Mouse (Mus musculus) CD4-positive naive resting alpha-beta T cell, adult 76 days (primary cell): ENCODE measurements around the gene Clba1. TPM values are rescaled to one million over a fixed set of nuclear protein-coding genes. Genes with fewer than 3 reads are reported as not detected.

ENCODE experiments used
- total RNA-seq: library from RNA; stranded (reverse); gene quantifications from one replicate; pipeline ENCODE4 v1.2.4, GENCODE M21; 2023

The Clba1 gene
- 0.47 TPM for total RNA-seq

DNA sequence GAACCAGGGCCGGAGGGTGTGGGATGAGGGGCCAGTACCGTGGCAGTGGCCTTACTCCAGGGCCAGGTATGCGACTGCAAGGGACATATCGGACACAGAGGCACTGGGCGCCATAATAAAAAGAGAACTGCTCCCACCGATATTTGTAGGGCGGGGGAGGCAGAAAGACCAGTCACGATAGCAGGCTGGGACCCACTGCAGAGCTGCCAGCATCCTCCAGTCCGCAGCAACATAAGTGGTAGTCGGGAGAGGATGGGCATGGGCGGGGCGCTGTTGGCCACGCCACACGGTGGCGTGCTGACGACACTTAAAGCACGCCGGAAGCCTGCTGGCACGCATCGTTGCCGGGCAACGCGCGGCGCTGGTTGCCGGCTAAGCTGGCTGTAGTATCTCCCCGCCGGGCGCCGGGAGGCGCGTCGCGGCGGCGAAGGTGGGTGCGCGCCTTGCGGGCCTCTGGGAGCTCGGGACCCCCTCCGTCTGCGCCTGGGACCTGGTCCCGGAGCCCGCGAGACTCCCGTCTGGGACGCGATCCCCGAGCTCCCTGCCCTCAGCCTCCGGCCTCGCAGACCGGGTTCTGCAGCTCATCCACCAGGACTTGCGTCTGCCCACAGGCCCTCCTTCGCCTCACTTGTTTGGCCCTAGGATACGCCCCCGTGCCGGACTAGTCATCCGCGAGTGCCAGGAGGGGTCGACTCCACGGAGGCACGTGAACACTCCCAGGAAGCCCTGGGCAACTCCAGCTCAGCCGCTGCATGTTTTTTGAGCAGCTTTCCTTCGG, at the start of gene Clba1:
Clba1 (plus strand) TSS at position 351 of the 778 bp plus-strand sequence.

GRCm38 (mm10) chr12:112760154-112760926, 48.4 kb upstream of the Clba1 start, which contains the start of gene Pld4:
Pld4 (plus strand) TSS chr12:112760655.

DNA sequence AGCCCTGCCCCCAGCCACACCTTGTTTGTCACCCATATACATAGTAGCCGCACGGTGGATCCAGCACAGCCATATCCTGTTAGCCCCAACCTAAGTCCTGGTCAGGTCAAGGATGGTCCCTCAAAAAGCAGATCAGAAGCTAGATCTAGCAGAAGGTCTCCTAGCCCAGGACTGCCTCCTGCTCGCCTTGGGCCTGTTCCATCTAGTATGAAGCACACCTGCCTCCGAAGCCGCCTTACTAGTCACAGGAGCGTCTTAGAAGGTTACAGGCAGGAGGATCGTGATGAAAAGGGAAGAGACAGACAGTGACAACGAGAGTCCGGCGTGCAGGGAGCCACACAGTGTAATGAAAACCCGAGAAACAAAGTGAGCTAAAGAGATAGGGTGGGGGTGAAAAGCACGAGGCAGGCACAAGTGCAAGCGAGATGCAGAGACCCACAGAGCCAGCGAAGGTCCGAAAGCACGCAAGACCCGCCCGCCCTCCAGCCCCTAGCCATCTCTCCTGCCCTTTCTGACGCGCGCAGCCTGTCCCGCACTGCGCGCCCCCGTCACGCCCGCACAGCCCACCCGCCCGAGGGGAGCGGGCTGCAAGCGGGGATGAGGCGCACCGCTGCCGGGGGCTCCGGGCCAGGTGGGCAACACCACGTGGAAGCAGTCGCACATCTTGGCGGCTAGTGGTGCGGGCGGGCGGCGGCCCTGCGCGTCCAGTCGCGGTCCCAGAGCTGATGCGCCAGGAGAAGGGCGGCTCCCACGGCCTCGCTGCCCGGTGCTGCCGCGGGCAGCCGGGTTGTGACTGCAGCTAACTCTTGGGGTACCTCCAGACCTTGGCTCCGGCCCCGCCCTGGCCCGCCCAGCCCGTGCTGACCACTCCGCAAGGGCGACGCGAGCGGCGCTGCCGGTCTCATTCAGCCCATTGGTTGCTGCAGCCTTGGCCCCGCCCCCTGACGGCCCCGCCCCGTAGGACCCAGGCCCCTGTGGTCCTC, 6.6 kb upstream of the Clba1 start, which contains the start of gene Ahnak2:
Ahnak2 (minus strand) TSS at position 794 of the 983 bp plus-strand sequence.

DNA sequence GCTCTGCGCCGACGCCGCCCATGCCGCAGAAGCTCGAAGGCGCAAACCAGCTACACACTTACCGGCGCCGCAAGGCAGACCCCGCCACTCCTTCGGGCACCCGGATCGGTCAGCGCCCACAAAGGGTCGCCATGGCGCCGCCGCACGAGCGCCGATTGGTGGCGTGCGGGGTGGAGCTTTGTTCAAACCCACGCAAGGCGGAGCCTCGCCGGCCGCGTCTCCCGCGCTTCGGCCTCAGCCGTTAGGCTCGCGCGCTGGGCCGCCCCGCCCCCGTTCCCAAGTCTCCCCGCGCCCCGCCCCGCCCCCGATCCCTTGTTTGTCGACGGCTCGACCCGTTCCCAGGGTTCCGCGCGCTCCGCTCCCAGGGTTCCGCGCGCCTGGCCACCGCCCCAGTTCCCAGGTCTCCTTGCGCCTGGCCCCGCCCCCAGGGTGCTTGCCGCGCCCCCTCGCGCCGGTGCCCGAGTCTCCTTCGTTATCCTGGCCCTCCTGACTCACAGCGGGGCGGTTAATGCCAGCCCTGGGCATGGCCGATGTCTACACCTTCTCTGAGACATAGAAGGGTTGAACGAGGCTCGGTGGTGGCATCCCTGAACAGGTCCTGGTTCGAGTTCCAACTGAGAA, 20.6 kb downstream of the Clba1 start, which contains the start of gene Cdca4:
Cdca4 (minus strand) TSS at position 180 of the 621 bp plus-strand sequence.

Other genes starting within 250 kb of the Clba1 start
- gene Inf2, start 220.2 kb upstream of the Clba1 start, total RNA-seq = 61.1 TPM
- 1.8 TPM for gene Adssl1, start 188.9 kb upstream of the Clba1 start, total RNA-seq
- gene Siva1, start 164.3 kb upstream of the Clba1 start, total RNA-seq = 34.7 TPM
- 73.5 TPM for gene Akt1, start 134.1 kb upstream of the Clba1 start, total RNA-seq
- 3.1 TPM for gene Zbtb42, start 130.1 kb upstream of the Clba1 start, total RNA-seq
- 13.0 TPM for gene Cep170b, start 88.5 kb upstream of the Clba1 start, total RNA-seq
- 32.9 TPM for gene Pld4, start 48.3 kb upstream of the Clba1 start, total RNA-seq
- 0.35 TPM for gene Ahnak2, start 6.3 kb upstream of the Clba1 start, total RNA-seq
- 30.1 TPM for gene Cdca4, start 20.5 kb downstream of the Clba1 start, total RNA-seq
- gene Gpr132, start 59.3 kb downstream of the Clba1 start, total RNA-seq = 520 TPM
- gene Jag2, start 120.8 kb downstream of the Clba1 start, total RNA-seq = 9.7 TPM
- gene Nudt14, start 133.2 kb downstream of the Clba1 start, total RNA-seq = 28.0 TPM
- gene Btbd6, start 167.5 kb downstream of the Clba1 start, total RNA-seq = 42.4 TPM
- gene Brf1, start 191.8 kb downstream of the Clba1 start, total RNA-seq = 220 TPM
- 69.6 TPM for gene Pacs2, start 205.6 kb downstream of the Clba1 start, total RNA-seq